ENCODE assay signal across 10 mouse cellular contexts in genomic region chr1:130167260-130167659, GRCm38 (mm10).
A peak's percentile ranks its signal among the peaks of the same experiment; 100 is the strongest.
DNase-seq lines count a peak whose midpoint lies in the region; ATAC-seq and TF ChIP-seq lines count a peak whose summit lies in the region.
"Had no signal": no experiment of that assay in that cellular context is flagged by ENCODE, and none has a peak within 500 bp of the region (broad histone marks: within the 10 kb centered on the region; RNA-seq: fewer than 3 reads in every experiment).

No protein-coding gene starts in this region.

- dilution Hi-C loops in CH12.LX (cut with MboI; ENCODE audit: extremely low pct_ligation_motif_present, extremely low pct_unique_long_range_greater_than_20kb, low sequenced_read_pairs), result no loop called here

- H3K4me3 ChIP-seq in kidney, adult 2 months (ENCODE audit: insufficient read depth, low read depth, low read length), result no peak overlapping the region
- no peak overlapping the region for H3K4me3 ChIP-seq in CH12.LX (replicated peaks in 1 of 3; ENCODE audit: low read depth in 2 of 3, low read length in 2 of 3, poor library complexity in 1 of 3)
- no peak overlapping the region for H3K4me3 ChIP-seq in G1E (ENCODE audit: low read depth, low read length)
- H3K4me3 ChIP-seq: limb, embryonic 13.5 days had no signal

- in situ Hi-C loops in CH12.LX (cut with MboI; ENCODE audit: low pct_ligation_motif_present, low pct_unique_long_range_greater_than_20kb, low sequenced_read_pairs), result loop anchor here (25.0 kb wide), 1 partner anchor 195 kb away; no protein-coding TSS in a partner anchor

- TF ChIP-seq RAD21 in CH12.LX (IDR thresholded peaks at IDR 0.05; ENCODE audit: low read depth, low read length), result peak; percentile 44

- no peak for ATAC-seq in G1E (ENCODE audit: extremely low read depth, insufficient number of reproducible peaks, low FRiP score, poor library complexity, severe bottlenecking)

- TF ChIP-seq CTCF in kidney, adult 2 months (conservative IDR thresholded peaks at IDR 0.05; ENCODE audit: insufficient read depth, insufficient read length, low read depth, low read length), result peak; percentile 41
- peak; percentile 52 to 69 for TF ChIP-seq CTCF in CH12.LX (conservative IDR thresholded peaks at IDR 0.05 in 1 of 2, IDR thresholded peaks at IDR 0.05 in 1 of 2; ENCODE audit: low read depth in 2 of 2, low read length in 2 of 2)
- peak; percentile 53 for TF ChIP-seq CTCF in G1E (IDR thresholded peaks at IDR 0.05; ENCODE audit: low read depth, low read length)

- TF ChIP-seq EP300 in CH12.LX (IDR thresholded peaks at IDR 0.05; ENCODE audit: low read length), result no peak

- no peak overlapping the region for H3K9ac ChIP-seq in CH12.LX (ENCODE audit: insufficient read depth, low read depth)
- H3K9ac ChIP-seq: limb, embryonic 13.5 days had no signal

- no peaks in the 10 kb centered on the region for H3K36me3 ChIP-seq in kidney, adult 2 months (ENCODE audit: control insufficient read depth, insufficient read depth, low read length)
- H3K36me3 ChIP-seq in CH12.LX (replicated peaks in 1 of 2; ENCODE audit: control insufficient read depth in 1 of 2, insufficient read depth in 1 of 2, low read length in 1 of 2), result no peaks in the 10 kb centered on the region
- H3K36me3 ChIP-seq in G1E (replicated peaks), result no peaks in the 10 kb centered on the region
- H3K36me3 ChIP-seq: limb, embryonic 13.5 days had no signal

- no peaks in the 10 kb centered on the region for H3K79me2 ChIP-seq in CH12.LX (replicated peaks; ENCODE audit: control insufficient read depth, extremely low read depth, insufficient read depth, poor library complexity, severe bottlenecking)

- no peaks in the 10 kb centered on the region for H3K4me1 ChIP-seq in kidney, adult 2 months (ENCODE audit: control insufficient read depth, insufficient read depth, low read length)
- H3K4me1 ChIP-seq in CH12.LX (ENCODE audit: control insufficient read depth in 1 of 2, insufficient read depth in 2 of 2) (no peaks in the 10 kb centered on the region), G1E (ENCODE audit: insufficient read depth, low read depth, low read length) (peaks cover 31% of the 10 kb centered on the region)
- H3K4me1 ChIP-seq: limb, embryonic 13.5 days had no signal

- no peaks in the 10 kb centered on the region for H3K9me3 ChIP-seq in CH12.LX (replicated peaks; ENCODE audit: low read length)
- H3K9me3 ChIP-seq in G1E (replicated peaks), result no peaks in the 10 kb centered on the region
- H3K9me3 ChIP-seq: limb, embryonic 13.5 days had no signal

- H3K4me2 ChIP-seq in CH12.LX (ENCODE audit: insufficient read depth, low read depth, poor library complexity, severe bottlenecking), result no peak overlapping the region
- H3K4me2 ChIP-seq: limb, embryonic 13.5 days had no signal

- DNase-seq in kidney, adult 2 months, result peak; percentile 19
- no peak for DNase-seq in kidney, adult 18-20 months
- DNase-seq in CH12.LX (ENCODE audit: extremely low read depth), result peak; percentile 24
- DNase-seq in G1E (ENCODE audit: low spot score), result no peak
- DNase-seq in embryo, embryonic 10.5 days (ENCODE audit: low spot score), result peak; percentile 52
- no peak for DNase-seq in layer of hippocampus, postnatal 10 days (ENCODE audit: low spot score in 2 of 2)
- DNase-seq in left cerebral cortex, adult 11 months (ENCODE audit: low spot score), result no peak
- DNase-seq: kidney, postnatal 25 days; midbrain, embryonic 14.5 days had no signal

- no peaks in the 10 kb centered on the region for H3K27me3 ChIP-seq in kidney, adult 2 months (replicated peaks; ENCODE audit: control insufficient read depth, insufficient read depth, low read length)
- no peaks in the 10 kb centered on the region for H3K27me3 ChIP-seq in CH12.LX (replicated peaks)
- H3K27me3 ChIP-seq in G1E (ENCODE audit: insufficient read depth, low read length), result no peaks in the 10 kb centered on the region
- H3K27me3 ChIP-seq: limb, embryonic 13.5 days had no signal

- TF ChIP-seq POLR2A in kidney, adult 2 months (IDR thresholded peaks at IDR 0.05; ENCODE audit: low read depth, low read length), result no peak
- no peak for TF ChIP-seq POLR2A in CH12.LX (IDR thresholded peaks at IDR 0.05; ENCODE audit: low read depth, low read length)

- 64% methylated on average over 2 of the region's 2 CpGs for WGBS in kidney, adult 2 months

- no peak overlapping the region for H3K27ac ChIP-seq in kidney, adult 2 months (ENCODE audit: insufficient read depth, low read depth, low read length)
- H3K27ac ChIP-seq in CH12.LX (ENCODE audit: insufficient read depth, low read depth), result no peak overlapping the region
- H3K27ac ChIP-seq: limb, embryonic 13.5 days had no signal

TF ChIP-seq in CH12.LX, 34 proteins besides CTCF, POLR2A, EP300 and RAD21:
- no peak for TF ChIP-seq HCFC1 (IDR thresholded peaks at IDR 0.05; ENCODE audit: low read depth, low read length)
- peak; percentile 46; the same call in 1 of the 2 replicates for TF ChIP-seq ZNF384 (IDR thresholded peaks at IDR 0.05; ENCODE audit: low read depth, low read length)
- peak; percentile 59 for TF ChIP-seq SMC3 (IDR thresholded peaks at IDR 0.05; ENCODE audit: low read depth, low read length)

Comparison
In these comparisons a context has a peak if more than half of its experiments do, and no peak if none do; other contexts are left out.
1. DNase-seq: peak in kidney, adult 2 months (single experiment), CH12.LX (single experiment) and embryo, embryonic 10.5 days (single experiment); none in kidney, adult 18-20 months (single experiment), G1E (single experiment), layer of hippocampus, postnatal 10 days (0 of 2) and left cerebral cortex, adult 11 months (single experiment).
2. Peak in every context shown above with its lines, with median percentiles within 50 percentile points of each other: CTCF ChIP-seq.